Mouse (Mus musculus): ENCODE results near the gene Man1c1.

DNA sequence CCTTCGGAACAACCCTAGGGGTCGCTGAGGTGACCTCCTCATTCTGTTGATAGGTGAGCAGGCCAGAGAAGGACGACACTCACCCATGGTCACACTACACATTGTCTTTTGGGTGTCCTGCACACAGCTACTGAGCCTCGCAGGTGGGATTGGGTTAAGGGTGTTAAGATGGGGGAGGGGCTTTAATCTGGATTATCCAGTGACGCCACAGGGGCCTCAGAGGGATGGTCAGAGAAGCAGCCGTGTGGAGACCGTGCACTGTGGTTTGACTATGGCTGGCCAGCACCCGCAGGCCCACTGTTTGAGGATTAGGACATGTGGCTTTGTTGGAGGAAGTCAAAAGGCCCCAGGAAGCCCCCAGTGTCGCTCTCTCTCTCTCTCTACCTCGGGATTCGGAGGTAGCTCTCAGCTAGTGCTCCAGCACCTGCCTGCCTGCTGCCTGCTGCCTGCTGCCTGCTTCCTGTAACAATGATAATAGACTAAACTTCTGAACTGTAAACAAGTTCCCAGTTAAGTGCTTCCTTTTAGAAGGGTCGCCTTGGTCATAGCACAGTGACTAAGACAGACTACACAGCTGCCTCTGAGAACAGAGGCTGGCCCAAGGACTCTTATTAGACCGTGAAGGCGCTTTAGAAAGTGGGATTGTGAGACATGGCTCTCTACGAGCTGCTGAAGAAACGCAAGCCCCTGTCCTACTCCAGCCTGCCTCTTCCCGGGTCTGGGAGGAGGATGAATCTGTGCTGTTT, 49.6 kb upstream of the Man1c1 start:
- TF ChIP-seq POLR2A (IDR thresholded peaks at IDR 0.05; ENCODE audit: borderline replicate concordance, low read depth, low read length) = no peak
- no peak for TF ChIP-seq CTCF (IDR thresholded peaks at IDR 0.05; ENCODE audit: low read depth, low read length)

All from bone marrow macrophage, adult 2 months (primary cell).